Mouse (Mus musculus) spleen, adult 2 months (tissue): ENCODE measurements around the gene Pnmal1.

Source experiments
- CTCF ChIP-seq: fragments of 200-500 bp; IDR thresholded peaks from 2 replicates; pipeline ENCODE4 v1.5.1; 2011; ENCODE audit warnings: mild to moderate bottlenecking, inconsistent platforms; ENCODE audit not compliant: insufficient read depth, insufficient read length, insufficient replicate concordance; ENCODE audit errors: extremely low read depth
- POLR2A ChIP-seq: fragments of 200-500 bp; IDR thresholded peaks from 2 replicates; pipeline ENCODE4 v1.6.1; 2011; ENCODE audit warnings: low read depth, low read length, inconsistent platforms

DNA sequence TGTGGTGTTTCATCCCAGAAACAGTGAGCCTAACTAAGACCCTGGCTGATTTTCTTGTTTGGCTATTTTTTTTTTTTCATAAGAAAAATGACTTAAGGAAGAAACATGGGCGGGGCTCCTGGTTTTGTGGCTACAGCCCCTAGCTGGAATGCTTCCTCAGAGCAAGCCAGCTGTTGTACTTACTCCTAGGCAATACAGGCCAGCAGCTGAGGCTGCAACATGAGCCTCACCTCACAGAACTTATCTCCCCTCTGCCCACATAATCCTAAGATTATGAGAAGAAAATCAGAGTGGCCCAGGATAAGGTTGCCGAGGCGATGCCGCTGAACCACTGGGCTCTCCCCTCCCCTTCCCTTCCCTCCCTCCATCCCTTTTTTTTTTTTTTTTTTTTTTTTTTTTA lies 3.8 kb upstream of the Pnmal1 start:
- TF ChIP-seq CTCF (no peak), POLR2A (no peak)
